Mouse (Mus musculus): ENCODE measurements around the gene Adgrf5. TPM values are rescaled to one million over a fixed set of nuclear protein-coding genes. Genes with fewer than 3 reads are reported as not detected.

Gene Adgrf5
- total RNA-seq, 4 experiments from 2014 or later: 32.6 to 36.4 (median 34.1) TPM

Other genes starting within 250 kb of the Adgrf5 start
- gene Adgrf1, start 90.1 kb upstream of the Adgrf5 start, total RNA-seq (2022): not detected
- not detected for gene Mep1a, start 142.4 kb downstream of the Adgrf5 start, total RNA-seq (2022)
- under 1 TPM in 3 of 4 experiments, not detected in 1; 0.37 to 0.85 (median 0.84) TPM for gene Ankrd66, start 183.2 kb downstream of the Adgrf5 start, total RNA-seq (2022)
- gene Pla2g7, start 207.6 kb downstream of the Adgrf5 start, total RNA-seq (2022): 100 to 1,000 TPM; 106 to 115 (median 112) TPM

Measured in layer of hippocampus, adult 8-10 months (tissue).